Mouse (Mus musculus) thymus, postnatal 4 days (tissue): ENCODE results near the gene Ankib1.
"Not testable (repeated sequence)": the region's sequence is repeated elsewhere in the genome, so short reads cannot be mapped to it uniquely, and the experiment has no call there.

Source experiments
- DNase-seq: peaks from one replicate; pipeline ENCODE4 v3.0.0; 2021

Gene Ankib1

GRCm38 (mm10) chr5:3722873-3723272, 79.9 kb downstream of the Ankib1 start:
- no peak for DNase-seq

GRCm38 (mm10) chr5:3719371-3719770, 83.4 kb downstream of the Ankib1 start:
- no peak for DNase-seq

DNA sequence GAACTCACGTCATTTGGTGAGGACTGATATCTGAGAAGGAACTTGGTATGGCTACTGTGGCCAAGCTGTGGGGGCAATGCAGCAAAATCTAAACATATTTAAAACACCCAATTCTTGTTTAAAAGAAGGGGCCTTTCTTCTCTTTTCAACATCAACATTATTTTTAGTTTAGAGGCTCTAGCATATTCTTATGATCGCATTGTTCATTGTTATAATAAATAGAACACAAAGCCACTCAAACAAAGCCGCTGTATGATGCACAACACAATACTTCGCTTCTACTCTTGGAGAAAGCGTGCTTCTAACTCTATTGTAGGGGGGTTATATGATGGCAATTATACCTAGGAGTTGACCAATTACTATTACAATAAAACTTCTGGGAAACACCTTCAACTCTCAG, 86.9 kb downstream of the Ankib1 start:
- DNase-seq = no peak

GRCm38 (mm10) chr5:3702180-3702579, 100.5 kb downstream of the Ankib1 start:
- no peak for DNase-seq

- no peak for DNase-seq
These were observed 102.7 kb downstream of the Ankib1 start for GRCm38 (mm10) chr5:3700025-3700424.

DNA sequence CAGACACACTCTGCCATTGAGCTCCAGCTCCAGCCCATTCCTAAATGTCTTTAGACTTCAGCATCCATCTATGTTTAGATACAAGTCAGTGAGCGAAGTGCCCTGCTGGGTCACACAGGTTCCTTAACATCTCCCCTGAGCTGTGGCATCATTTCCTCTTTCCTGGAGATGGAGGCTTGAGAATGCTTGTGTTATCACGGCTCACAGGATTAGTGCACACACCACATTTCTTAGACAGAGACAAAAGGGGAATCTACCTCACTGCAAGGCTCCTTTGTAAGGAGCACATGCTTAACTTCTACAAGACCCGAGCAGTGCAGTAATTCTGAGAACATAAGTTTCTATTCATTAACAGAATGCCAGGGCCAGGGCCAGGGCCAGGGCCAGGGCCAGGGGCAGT, 106.7 kb downstream of the Ankib1 start:
- no peak for DNase-seq

DNA sequence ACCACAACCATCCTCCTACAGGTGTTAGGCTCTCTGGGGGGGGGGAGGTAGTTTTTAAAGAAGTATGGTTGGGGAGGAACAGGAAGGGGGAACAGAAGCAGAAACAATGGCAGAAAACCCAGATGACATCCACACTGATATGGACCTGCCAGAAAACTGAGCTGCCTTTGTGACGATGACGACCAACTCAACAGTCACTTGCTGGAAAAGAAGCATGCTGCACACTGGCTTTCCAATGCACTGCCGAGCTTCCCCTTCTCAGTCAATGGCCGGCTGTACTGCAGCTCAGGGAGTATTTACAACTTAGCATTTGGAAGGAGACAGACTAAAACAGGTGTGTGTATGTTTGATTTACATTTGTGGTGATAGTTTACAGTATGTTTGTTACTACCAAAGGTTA, 107.5 kb downstream of the Ankib1 start:
- DNase-seq = no peak

GRCm38 (mm10) chr5:3692956-3693355, 109.8 kb downstream of the Ankib1 start:
- DNase-seq = no peak

DNA sequence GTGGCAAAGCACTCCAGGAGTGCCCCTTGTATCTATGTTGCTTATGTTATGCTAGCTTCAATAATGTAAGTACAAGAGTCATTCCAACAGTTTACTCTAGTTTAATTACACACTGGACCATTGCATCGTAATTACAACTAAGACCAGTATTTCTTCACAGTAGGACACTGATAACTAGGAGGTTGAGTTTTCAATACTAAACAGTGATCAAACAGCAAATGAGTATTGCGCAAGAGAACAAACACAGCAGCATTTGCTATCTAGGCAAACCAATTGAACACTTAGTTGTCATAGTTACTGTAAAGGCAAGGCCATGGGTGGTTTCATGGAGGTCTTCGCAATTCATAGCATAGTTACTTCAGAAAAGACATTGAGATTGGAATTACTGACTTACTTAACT, 111.4 kb downstream of the Ankib1 start:
- DNase-seq = no peak

DNA sequence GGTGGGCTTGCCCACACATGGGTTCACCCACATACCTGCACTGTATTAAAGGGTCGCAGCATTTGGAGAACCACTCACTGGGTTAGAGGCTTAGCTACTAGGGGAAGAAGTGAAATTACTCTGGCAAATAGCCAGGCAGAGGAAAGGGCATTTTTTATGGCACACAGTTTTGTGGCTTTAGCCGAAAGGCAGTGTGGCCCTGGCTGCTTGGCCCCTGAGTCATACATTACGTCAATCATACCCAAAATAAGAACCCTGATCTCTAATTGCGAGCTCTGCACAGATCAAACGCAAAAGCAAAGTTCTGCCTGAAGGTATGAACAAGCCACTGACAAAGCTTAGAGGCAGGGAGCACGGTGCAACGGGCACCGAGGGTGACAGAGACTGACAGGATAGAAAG, 114.4 kb downstream of the Ankib1 start:
- DNase-seq = no peak

DNA sequence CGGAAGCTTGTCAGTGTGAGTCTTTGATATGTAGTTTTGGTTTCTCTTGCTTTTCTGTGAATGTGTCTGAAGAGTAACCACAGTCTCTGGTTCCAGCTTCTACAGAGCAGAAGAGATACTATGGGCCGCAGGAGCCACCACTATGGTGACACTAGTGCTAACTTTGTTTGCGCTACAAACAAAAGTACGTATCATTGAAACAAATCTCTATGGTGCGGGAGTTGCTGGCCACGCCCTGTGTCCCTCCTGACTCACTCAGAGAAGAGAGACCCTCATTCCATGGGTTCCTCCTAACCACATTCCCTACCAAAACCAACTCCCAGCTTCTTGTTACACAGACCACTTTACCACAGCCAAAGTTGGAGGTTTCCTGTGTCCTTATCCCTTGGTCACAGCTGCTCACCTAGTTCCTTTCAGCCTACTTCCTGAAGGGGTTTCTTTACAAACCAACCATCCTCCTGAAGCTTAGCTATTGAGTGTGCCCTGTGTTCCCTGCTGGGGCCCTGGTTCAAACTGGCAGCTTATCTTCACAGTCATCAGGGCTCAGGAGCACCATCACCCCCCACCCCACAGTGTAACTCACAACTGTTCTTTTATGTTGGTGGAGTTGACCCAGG, 132.7 kb downstream of the Ankib1 start:
- peak; percentile 38 for DNase-seq

- DNase-seq = peak; percentile 30
These were observed 136.1 kb downstream of the Ankib1 start for GRCm38 (mm10) chr5:3666585-3666984.

GRCm38 (mm10) chr5:3665225-3665624, 137.5 kb downstream of the Ankib1 start:
- no peak for DNase-seq

GRCm38 (mm10) chr5:3657085-3657484, 145.6 kb downstream of the Ankib1 start, which contains the start of gene Gatad1:
Gatad1 (minus strand) TSS chr5:3657185.
- no peak for DNase-seq

DNA sequence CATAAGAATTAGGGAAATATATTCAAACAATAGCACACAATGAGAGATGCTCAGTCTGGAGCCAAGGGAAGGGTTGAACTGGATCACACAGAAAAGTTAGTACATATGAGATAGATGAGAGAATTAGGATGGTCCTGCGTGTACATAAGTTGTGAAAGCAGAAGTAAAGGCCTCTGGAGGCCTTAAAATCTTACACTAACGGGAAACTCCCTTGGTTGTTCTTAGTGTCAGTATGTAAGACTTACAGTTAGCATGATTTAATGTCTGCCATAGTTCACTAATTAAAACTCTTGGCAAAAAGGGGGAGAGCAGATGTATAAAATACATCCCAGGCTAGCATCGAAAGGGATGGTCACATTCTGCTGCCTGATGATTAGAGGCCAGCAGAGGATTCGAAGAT, 148.9 kb downstream of the Ankib1 start:
- no peak for DNase-seq

GRCm38 (mm10) chr5:3652903-3653575, 149.7 kb downstream of the Ankib1 start:
- DNase-seq = not testable (repeated sequence)

GRCm38 (mm10) chr5:3651621-3652020, 151.1 kb downstream of the Ankib1 start:
- no peak for DNase-seq

DNA sequence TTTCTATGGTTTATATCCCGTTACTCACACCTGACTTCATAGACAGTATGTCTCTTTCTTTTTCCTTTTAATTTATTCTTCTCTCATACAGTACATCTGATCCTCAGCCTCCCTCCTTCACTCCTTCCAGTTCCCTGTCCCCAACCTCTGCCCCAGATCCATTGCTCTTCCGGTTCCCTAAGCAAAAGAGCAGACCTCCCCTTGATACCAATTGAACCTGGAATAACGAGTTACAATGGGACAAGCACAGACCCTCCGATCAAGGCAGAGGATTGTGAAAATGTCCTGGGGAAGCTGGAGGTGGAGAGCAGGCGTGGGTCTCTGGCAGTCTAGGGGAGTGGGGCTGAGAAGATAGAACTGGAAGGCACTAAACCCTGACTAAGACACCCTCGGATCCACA, 151.8 kb downstream of the Ankib1 start, which contains the start of gene Tmbim7:
TSS of gene Tmbim7 (plus strand) at position 301 of the 400 bp plus-strand sequence.
- no peak for DNase-seq

GRCm38 (mm10) chr5:3648849-3649210, 153.9 kb downstream of the Ankib1 start:
- no peak for DNase-seq

- no peak for DNase-seq
These were observed 154.4 kb downstream of the Ankib1 start for GRCm38 (mm10) chr5:3648206-3648848.

DNA sequence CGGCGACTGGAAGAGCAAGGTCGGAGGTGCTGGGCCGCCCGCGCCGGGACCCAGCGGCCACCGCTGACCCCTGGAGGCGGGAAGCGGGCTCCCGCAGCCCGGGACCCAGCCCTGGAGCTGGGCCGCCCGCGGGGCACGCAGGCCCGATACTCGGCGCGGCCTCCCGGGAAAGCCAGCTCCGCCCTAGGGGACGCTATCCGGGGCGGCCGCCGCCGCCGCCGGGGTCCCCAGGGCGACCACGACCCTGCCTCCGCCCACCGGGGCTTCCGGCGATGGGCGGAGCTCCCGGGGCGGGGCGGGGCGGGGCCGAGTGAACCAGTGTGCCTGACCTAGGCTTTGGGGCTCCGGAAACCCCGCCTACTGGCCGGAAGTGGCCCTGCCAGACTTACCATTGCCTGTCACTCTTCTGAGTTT, 155.0 kb downstream of the Ankib1 start:
- DNase-seq = peak; percentile 92

DNA sequence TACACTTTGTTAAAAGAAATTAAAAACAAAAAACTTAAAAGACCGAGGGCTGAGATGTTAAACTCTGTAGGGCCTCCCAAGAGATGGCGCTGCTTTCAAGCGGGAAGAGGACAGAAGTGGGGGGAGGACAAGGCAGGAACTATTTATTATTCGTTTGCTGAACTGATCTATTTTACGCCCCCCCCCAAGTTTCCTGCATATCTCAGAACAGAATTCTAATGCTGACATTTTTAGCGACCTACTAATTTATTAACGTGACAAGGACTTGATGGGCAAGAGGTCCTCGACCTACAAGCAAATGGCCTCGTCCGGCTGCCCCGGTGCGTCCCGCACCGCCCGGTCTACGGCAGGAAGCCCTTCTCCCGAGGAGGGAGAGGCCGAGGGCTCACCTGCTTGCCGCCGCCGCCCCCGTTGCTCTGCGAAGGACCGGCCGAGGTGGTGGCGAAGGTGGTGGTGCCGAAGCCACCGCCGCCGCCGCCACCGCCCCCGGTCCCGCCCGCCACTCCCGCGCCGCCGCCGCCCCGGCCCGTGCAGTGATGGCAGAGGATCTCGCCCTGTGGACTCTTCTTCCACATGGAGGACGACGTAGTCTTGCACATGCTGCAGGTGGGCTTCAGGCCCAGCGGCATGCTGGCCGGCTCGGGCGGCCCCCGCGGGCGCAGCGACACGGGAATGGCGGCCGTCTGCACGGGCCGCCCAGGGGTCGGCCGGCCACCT, 155.6 kb downstream of the Ankib1 start:
- peak; percentile 69 for DNase-seq

GRCm38 (mm10) chr5:3646539-3646938, 156.2 kb downstream of the Ankib1 start:
- DNase-seq = no peak

GRCm38 (mm10) chr5:3645326-3645725, 157.4 kb downstream of the Ankib1 start:
- no peak for DNase-seq
